Mouse (Mus musculus): Measurements from ENCODE around the gene Srd5a1.
"Not testable (repeated sequence)": the region's sequence is repeated elsewhere in the genome, so short reads cannot be mapped to it uniquely, and the experiment has no call there.

The Srd5a1 gene

GRCm38 (mm10) chr13:69624510-69624909 lies 13.3 kb upstream of the Srd5a1 start:
- DNase-seq (ENCODE audit: low read depth, low spot score) = no peak

DNA sequence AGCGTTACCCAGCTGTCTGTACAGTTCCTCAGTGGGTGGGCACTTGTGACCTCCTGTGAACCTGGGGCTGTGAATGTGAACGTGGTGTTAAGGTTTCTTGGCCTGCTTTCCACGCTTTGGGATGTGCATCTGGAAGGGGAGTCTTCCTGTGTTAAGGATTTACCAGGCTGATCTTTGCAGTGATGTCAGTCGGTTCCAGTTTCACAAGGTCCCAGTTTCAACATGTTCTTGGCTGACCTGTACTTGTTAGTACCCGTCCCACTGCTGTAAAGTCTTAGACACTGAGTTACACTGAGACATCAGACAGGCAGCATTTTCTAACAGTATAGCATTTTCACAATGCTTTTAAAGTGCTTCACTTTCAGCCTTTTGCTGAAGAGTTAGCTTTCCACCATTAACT lies 12.6 kb upstream of the Srd5a1 start:
- DNase-seq (ENCODE audit: low read depth, low spot score) = no peak

DNA sequence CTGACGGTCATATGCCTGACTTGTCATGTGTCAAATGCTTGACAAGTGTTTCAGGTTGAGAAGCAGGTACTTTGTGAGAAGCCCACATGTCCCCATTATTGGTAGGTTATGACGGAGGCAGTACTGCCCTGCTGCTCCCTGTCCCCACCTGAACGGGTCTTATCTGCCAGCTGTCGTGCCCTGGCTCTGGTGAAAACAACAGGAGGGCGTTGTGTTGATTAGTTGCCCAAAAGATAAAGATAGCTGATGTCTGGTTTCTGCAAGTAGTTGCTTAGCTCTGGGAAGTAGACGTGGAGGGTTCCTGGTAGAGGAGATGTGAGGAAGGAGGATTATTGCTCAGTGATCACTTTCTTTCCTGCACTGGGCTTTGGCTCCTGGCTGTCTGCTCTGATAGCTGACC lies 5.5 kb upstream of the Srd5a1 start:
- DNase-seq (ENCODE audit: low read depth, low spot score) = no peak

DNA sequence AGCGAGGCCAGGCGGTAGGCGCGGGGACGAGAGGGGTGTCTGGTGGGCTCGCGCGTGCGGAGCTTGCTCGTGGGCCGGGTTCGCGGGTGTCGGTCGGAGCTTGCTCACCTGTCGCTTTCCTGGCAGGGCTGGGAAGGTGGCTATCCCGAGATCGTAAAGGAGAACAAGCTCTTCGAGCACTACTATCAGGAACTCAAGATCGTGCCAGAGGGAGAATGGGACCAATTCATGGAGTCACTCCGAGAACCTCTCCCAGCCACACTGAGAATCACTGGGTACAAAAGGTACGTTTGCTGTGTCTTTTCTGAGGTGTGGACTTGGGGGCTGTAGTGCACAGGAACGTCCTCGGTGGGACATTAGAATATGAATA lies 918 bp upstream of the Srd5a1 start:
- no peak for DNase-seq (ENCODE audit: low read depth, low spot score)

DNA sequence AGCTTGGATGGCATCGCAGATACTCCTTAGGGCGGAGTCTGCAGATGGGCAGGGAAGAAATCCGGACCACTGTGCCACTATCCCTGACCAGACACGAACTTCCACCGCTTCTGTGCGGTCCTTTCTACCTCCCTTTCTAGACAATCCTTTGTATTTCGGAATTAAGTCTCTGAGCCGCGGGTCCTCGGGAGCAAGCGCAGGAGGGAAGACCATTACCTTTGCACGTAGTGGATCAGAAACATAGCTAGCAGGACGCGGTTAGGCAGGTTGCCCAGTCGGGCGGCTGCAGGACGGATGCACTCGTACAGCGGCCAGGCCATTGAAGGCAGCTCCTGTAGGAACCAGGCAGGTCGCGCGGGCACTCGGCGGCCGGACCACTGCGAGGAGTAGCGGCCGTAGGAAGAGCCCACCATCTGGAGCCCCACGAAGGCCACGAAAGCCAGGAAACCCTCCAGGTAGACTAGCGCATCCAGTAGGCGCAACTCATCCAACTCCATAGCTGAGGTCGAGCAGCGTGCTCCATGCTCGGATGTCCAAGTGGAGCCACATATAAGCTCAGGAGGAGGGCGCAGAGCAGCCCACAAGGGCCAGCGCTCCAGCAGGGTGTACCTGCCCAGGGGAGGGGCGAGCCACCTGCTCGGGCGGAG lies 368 bp downstream of the Srd5a1 start:
- DNase-seq (ENCODE audit: low read depth, low spot score) = no peak

DNA sequence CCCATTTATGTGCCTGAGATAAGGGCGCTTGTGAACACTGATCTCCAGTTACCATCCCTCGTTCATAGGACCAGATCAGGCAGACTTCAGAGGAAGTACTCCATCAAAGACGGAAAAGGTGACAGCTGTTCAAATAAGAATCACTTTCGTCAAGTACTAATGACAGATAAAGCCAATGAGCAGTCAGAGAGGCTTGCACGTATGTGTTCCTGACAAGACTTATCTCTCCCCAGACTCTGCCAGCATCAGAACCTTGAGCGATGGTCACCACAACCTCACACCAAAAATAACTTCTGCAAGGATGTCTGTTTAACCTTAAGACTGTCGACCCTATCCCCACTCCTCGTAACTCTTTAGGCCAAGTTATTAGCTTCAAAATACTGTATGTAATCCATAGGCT lies 2.5 kb downstream of the Srd5a1 start:
- DNase-seq (ENCODE audit: low read depth, low spot score) = no peak

DNA sequence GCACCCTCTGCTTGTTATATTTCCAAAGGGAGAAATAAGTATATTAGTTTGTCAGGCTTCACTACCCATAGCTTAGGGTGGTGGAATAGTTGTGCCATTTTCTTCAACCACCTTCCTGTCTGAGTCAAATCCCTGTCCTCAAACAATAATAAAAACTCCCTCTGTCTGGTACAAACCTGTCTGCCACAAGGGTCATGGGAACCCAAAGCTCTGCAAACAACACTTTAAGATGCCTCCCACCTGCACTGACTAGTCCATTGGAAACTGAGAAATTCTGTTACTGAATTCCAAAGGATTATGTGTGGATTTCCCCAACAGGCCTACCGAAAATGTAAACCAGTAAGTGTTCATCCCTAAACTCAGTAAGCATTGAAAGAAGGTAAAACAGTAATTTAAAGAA lies 6.6 kb downstream of the Srd5a1 start:
- no peak for DNase-seq (ENCODE audit: low read depth, low spot score)

- DNase-seq (ENCODE audit: low read depth, low spot score) = no peak
Measured at GRCm38 (mm10) chr13:69601321-69601720, 9.9 kb downstream of the Srd5a1 start.

DNA sequence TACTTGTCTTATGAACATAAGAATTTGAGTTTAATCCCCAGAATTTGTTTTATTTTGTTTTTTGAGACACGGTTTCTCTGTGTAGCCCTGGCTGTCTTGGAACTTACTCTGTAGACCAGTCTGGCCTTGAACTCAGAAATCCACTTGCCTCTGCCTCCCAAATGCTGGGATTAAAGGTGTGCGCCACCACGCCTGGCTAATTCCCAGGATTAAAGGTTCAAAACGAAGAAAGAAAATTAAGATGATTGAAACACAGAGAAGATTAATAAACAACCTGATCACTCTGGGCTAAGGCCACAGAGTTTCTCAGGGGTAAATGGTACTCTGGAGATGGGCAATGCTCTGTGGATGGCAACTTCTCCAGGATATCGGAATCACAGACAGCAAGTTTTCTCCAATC lies 10.4 kb downstream of the Srd5a1 start:
- not testable (repeated sequence) for DNase-seq (ENCODE audit: low read depth, low spot score)

DNA sequence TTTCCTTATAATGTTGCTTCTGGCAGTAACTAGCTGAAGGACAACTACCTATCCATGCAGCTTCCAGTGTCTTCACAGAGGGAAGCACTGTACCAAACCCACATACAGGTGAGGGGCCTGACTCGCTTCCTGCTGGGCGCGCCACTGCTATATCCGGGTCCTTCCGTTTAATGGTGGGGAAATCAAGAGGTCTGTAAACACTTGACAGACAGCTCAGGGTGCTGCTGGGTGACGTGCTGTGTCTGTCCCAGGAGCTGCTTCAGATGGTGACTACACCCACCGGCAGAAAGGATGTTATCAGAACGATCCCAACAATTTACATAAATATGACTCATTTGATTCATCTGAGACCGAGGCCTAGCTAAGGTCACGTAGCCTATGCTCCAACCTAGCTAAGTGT lies 12.4 kb downstream of the Srd5a1 start:
- DNase-seq (ENCODE audit: low read depth, low spot score) = no peak

- no peak for DNase-seq (ENCODE audit: low read depth, low spot score)
Measured at GRCm38 (mm10) chr13:69596515-69596914, 14.7 kb downstream of the Srd5a1 start.

- no peak for DNase-seq (ENCODE audit: low read depth, low spot score)
Measured at GRCm38 (mm10) chr13:69595911-69596310, 15.3 kb downstream of the Srd5a1 start.

DNA sequence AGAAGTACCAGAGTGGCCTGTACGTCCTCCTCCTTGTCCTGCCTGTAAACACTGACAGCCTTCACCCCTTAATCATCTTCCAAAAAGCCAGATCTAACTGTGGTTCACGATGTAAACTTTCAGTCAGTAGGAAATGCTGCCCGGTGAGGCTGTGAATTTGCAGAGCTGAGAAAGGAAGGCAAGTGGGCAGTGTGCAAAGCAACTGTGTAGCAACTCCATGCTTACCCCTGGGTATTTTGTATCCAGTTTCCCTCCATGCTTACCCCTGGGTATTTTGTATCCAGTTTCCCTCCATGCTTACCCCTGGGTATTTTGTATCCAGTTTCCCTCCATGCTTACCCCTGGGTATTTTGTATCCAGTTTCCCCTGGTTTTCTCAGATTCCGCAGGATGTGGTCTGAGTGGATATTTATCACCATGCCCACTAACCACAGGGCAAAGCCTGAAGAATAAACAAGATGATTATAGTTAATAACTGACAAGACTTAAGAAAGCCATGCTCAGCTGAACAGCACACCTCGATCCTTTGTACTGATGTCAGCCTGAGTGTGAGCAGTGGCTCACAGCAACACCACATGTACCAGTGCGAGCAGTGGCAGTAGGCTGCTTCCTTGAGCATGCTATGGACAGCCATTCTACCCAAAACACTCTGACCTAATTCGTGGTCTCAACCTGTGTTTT lies 16.5 kb downstream of the Srd5a1 start:
- no peak for DNase-seq (ENCODE audit: low read depth, low spot score)

GRCm38 (mm10) chr13:69593453-69593852 lies 17.8 kb downstream of the Srd5a1 start:
- no peak for DNase-seq (ENCODE audit: low read depth, low spot score)

- no peak for DNase-seq (ENCODE audit: low read depth, low spot score)
Measured at GRCm38 (mm10) chr13:69592226-69592625, 19.0 kb downstream of the Srd5a1 start.

DNA sequence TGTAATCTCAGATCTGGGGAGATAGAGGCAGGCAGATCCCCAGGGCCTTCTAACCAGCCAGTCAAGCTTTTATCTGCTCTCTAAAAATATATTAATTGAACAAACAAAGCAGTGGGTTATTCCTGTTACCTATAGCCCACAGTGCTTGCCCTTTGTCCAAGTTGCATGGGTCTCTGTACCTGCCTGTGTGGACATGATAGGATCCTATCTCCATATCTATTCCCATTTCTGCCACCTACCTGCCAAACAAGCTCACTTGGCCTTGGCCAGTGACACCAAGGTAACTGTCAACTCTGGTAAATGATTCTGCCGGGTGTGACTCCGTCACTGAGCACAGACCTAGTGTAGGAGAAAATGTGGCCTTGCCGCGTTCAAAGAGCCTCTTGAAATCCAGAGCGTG lies 19.9 kb downstream of the Srd5a1 start:
- no peak for DNase-seq (ENCODE audit: low read depth, low spot score)

DNA sequence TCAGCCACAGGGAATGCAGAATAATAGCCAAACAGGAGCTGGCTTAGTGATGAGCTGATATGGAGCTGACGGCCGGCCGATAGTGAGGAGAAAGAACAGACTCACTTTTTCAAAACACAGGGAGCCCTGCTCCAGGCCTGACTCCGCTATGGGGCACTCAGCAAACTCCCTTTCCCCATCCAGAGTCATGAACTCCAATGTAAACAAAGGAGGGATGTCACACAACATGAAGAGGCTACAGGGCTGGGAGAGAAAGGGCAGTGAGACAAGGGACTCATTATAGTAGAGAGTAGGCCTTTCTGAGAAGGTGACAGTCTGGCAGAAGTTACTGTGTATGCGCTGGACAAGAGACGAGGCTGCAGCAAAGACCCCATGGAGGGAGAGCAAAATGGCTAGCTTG lies 23.0 kb downstream of the Srd5a1 start:
- no peak for DNase-seq (ENCODE audit: low read depth, low spot score)

- no peak for DNase-seq (ENCODE audit: low read depth, low spot score)
Measured at GRCm38 (mm10) chr13:69587849-69588248, 23.4 kb downstream of the Srd5a1 start.

- no peak for DNase-seq (ENCODE audit: low read depth, low spot score)
Measured at GRCm38 (mm10) chr13:69586337-69586736, 24.9 kb downstream of the Srd5a1 start.

DNA sequence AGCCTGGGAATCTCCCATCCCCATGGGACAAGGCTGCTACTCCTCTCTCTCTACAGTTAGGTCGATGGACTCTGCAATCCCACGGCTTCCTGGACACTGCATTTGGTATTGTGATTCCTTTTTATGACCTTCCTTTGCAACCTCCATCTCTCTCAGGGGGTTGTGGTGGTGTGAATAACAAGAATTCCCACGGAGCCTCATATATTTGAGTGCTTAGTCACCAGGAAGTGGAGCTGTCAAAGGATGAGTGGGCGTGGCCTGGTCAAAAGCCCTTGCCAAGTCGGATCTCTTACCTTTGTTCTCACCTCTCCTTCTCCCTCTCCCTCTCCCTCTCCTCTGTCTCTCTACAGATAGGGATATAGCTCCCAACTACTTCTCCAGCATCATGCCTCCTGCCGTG lies 25.4 kb downstream of the Srd5a1 start:
- no peak for DNase-seq (ENCODE audit: low read depth, low spot score)

DNA sequence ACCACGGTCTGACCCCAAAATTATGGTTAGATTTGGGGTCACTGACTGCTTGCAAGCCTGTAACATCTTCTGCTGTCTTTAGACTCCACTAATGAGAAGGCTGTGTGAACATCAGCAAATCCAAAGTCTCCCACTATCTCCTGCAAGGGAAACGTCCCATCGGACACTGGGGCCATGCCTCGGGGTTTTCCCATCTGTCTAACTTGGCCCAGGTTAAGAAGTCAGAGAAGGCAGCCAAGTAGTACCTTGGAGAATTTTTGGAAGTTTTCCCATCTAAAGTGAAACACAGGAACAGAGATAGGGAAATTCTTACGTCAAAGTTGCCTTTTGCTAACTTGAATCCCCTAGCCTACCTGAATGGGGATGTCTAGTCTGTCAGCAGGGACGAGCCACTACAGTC lies 27.7 kb downstream of the Srd5a1 start:
- no peak for DNase-seq (ENCODE audit: low read depth, low spot score)

- no peak for DNase-seq (ENCODE audit: low read depth, low spot score)
Measured at GRCm38 (mm10) chr13:69582411-69582810, 28.8 kb downstream of the Srd5a1 start.

- DNase-seq (ENCODE audit: low read depth, low spot score) = no peak
Measured at GRCm38 (mm10) chr13:69577181-69577834, 33.9 kb downstream of the Srd5a1 start.
